Mouse (Mus musculus): ENCODE measurements around the gene Ankrd11. TPM values are rescaled to one million over a fixed set of nuclear protein-coding genes. Genes with fewer than 3 reads are reported as not detected.
A peak's percentile ranks its signal among the peaks of the same experiment; 100 is the strongest.

Gene Ankrd11
- polyA plus RNA-seq, 1 experiment, result 99.7 TPM

DNA sequence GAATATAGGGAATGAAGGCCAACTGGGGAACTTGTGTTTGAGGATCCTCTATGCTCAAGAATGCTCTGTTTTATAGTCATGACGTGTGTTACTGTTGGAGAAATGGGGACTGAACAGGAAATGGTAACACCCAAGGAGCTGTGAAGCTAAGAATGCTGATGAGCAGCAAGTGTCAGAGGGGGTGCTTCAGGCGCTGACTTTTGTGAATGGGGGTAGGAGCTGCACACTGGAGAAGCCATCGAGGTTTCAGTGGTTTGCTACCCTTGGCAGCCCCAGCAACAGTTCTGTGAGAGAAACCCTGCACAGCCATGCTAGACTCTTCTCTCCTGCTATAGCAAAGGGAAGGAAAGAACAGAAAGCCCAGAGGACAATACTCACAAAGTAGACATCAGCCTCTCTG is 129.9 kb downstream of the Ankrd11 start:
- Histone ChIP-seq H3K27ac (ENCODE audit: insufficient read depth, low read length) (no peak overlapping the region), H3K4me3 (ENCODE audit: insufficient read depth, low read length) (no peak overlapping the region), H3K4me1 (ENCODE audit: control insufficient read depth, insufficient read depth, low read length) (peaks cover 5% of the 10 kb centered on the region)
- TF ChIP-seq CTCF (IDR thresholded peaks at IDR 0.05; ENCODE audit: extremely low read depth, insufficient read depth, low read length) (no peak), POLR2A (IDR thresholded peaks at IDR 0.05; ENCODE audit: extremely low read depth, insufficient read depth, low read length) (no peak)

DNA sequence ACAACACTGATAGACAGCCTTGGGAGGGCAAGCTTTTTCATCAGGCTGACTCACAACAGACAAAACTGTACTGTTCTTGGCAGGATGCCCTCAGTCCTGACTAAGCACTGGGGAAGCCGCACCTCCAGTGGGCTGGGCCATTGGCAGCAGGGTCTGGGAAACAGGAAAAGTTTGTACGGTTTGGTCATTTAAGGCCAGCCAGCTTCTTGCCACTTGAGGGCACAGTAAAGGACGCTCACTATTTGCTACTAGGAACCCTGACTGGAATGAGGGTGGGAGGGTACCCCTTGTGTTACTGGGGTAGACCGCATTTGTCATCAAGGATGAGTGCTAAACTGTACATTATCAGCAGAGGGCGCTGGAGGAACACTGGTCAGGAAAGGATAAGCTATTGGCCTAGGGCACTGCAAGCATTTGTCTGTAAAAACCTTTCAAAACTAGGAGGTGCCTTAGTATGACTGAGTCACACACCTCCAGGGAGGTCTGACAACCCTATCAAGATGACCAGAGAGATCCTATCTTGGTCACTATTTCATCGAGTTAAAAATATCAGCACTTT is 135.5 kb downstream of the Ankrd11 start:
- Histone ChIP-seq H3K4me3 (ENCODE audit: insufficient read depth, low read length) (no peak overlapping the region), H3K27ac (ENCODE audit: insufficient read depth, low read length) (peak overlapping the region; percentile 31), H3K4me1 (ENCODE audit: control insufficient read depth, insufficient read depth, low read length) (peaks cover 12% of the 10 kb centered on the region)
- TF ChIP-seq POLR2A (IDR thresholded peaks at IDR 0.05; ENCODE audit: extremely low read depth, insufficient read depth, low read length) (no peak), CTCF (IDR thresholded peaks at IDR 0.05; ENCODE audit: extremely low read depth, insufficient read depth, low read length) (peak; percentile 93)

GRCm38 (mm10) chr8:122905346-122905745 is 136.7 kb downstream of the Ankrd11 start:
- no peak for TF ChIP-seq CTCF (IDR thresholded peaks at IDR 0.05; ENCODE audit: extremely low read depth, insufficient read depth, low read length)
- no peak for TF ChIP-seq POLR2A (IDR thresholded peaks at IDR 0.05; ENCODE audit: extremely low read depth, insufficient read depth, low read length)
- Histone ChIP-seq H3K4me1 (ENCODE audit: control insufficient read depth, insufficient read depth, low read length) (peaks cover 18% of the 10 kb centered on the region), H3K27ac (ENCODE audit: insufficient read depth, low read length) (no peak overlapping the region), H3K4me3 (ENCODE audit: insufficient read depth, low read length) (no peak overlapping the region)

GRCm38 (mm10) chr8:122904496-122904895 is 137.6 kb downstream of the Ankrd11 start:
- Histone ChIP-seq H3K27ac (ENCODE audit: insufficient read depth, low read length) (no peak overlapping the region), H3K4me3 (ENCODE audit: insufficient read depth, low read length) (no peak overlapping the region), H3K4me1 (ENCODE audit: control insufficient read depth, insufficient read depth, low read length) (peaks cover 18% of the 10 kb centered on the region)
- TF ChIP-seq CTCF (IDR thresholded peaks at IDR 0.05; ENCODE audit: extremely low read depth, insufficient read depth, low read length) (no peak), POLR2A (IDR thresholded peaks at IDR 0.05; ENCODE audit: extremely low read depth, insufficient read depth, low read length) (no peak)

- Histone ChIP-seq H3K4me1 (ENCODE audit: control insufficient read depth, insufficient read depth, low read length) (peaks cover 18% of the 10 kb centered on the region), H3K4me3 (ENCODE audit: insufficient read depth, low read length) (no peak overlapping the region), H3K27ac (ENCODE audit: insufficient read depth, low read length) (no peak overlapping the region)
- TF ChIP-seq POLR2A (IDR thresholded peaks at IDR 0.05; ENCODE audit: extremely low read depth, insufficient read depth, low read length) (no peak), CTCF (IDR thresholded peaks at IDR 0.05; ENCODE audit: extremely low read depth, insufficient read depth, low read length) (no peak)
Observed at GRCm38 (mm10) chr8:122903002-122903401, 139.1 kb downstream of the Ankrd11 start.

DNA sequence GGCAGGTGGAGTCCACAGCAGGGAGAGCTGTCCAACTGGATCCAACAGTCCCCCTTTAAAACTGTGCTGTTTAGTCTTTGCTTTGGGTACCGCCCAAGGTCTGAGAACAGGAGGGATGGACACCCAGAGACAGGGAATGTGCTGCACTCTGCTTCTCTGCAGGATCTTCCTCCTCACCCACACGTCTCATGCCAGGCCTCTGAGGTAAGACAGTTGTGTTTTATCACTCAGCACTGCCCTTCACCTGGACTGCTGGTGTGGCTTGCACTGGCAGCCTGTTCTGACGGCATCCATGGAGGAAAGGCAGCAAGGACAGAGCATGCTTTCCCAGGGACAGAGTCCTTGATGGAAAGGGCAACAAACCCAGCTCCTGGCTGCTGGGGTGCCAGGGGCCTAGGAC is 139.5 kb downstream of the Ankrd11 start:
- TF ChIP-seq POLR2A (IDR thresholded peaks at IDR 0.05; ENCODE audit: extremely low read depth, insufficient read depth, low read length) (no peak), CTCF (IDR thresholded peaks at IDR 0.05; ENCODE audit: extremely low read depth, insufficient read depth, low read length) (no peak)
- Histone ChIP-seq H3K4me1 (ENCODE audit: control insufficient read depth, insufficient read depth, low read length) (peaks cover 18% of the 10 kb centered on the region), H3K27ac (ENCODE audit: insufficient read depth, low read length) (no peak overlapping the region), H3K4me3 (ENCODE audit: insufficient read depth, low read length) (no peak overlapping the region)

GRCm38 (mm10) chr8:122901892-122902515 is 140.1 kb downstream of the Ankrd11 start:
- Histone ChIP-seq H3K27ac (ENCODE audit: insufficient read depth, low read length) (no peak overlapping the region), H3K4me3 (ENCODE audit: insufficient read depth, low read length) (no peak overlapping the region), H3K4me1 (ENCODE audit: control insufficient read depth, insufficient read depth, low read length) (peaks cover 18% of the 10 kb centered on the region)
- TF ChIP-seq POLR2A (IDR thresholded peaks at IDR 0.05; ENCODE audit: extremely low read depth, insufficient read depth, low read length), result no peak
- no peak for TF ChIP-seq CTCF (IDR thresholded peaks at IDR 0.05; ENCODE audit: extremely low read depth, insufficient read depth, low read length)

GRCm38 (mm10) chr8:122901476-122901875 is 140.6 kb downstream of the Ankrd11 start:
- Histone ChIP-seq H3K4me1 (ENCODE audit: control insufficient read depth, insufficient read depth, low read length) (peaks cover 18% of the 10 kb centered on the region), H3K27ac (ENCODE audit: insufficient read depth, low read length) (no peak overlapping the region), H3K4me3 (ENCODE audit: insufficient read depth, low read length) (no peak overlapping the region)
- TF ChIP-seq POLR2A (IDR thresholded peaks at IDR 0.05; ENCODE audit: extremely low read depth, insufficient read depth, low read length) (no peak), CTCF (IDR thresholded peaks at IDR 0.05; ENCODE audit: extremely low read depth, insufficient read depth, low read length) (no peak)

DNA sequence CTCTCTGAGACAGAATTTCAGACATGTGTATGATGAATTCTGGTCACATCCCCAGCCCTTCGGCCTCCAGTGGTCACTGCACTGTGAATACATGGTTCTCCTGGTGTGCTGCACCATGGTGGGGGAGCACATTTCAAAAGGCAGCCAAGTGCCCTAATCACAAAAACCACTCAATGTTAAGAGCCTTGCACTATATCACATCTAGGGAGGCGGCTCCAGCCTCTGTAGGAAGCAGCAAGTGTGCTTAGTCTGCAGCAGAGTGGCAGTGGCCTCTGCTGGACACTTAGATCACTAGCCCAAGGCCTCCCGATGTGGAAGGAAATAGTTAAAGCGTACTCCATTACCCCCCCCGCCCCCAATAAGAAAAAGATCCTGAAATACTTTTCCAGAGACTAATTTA is 143.0 kb downstream of the Ankrd11 start:
- Histone ChIP-seq H3K4me3 (ENCODE audit: insufficient read depth, low read length) (no peak overlapping the region), H3K4me1 (ENCODE audit: control insufficient read depth, insufficient read depth, low read length) (peaks cover 12% of the 10 kb centered on the region), H3K27ac (ENCODE audit: insufficient read depth, low read length) (no peak overlapping the region)
- no peak for TF ChIP-seq POLR2A (IDR thresholded peaks at IDR 0.05; ENCODE audit: extremely low read depth, insufficient read depth, low read length)
- TF ChIP-seq CTCF (IDR thresholded peaks at IDR 0.05; ENCODE audit: extremely low read depth, insufficient read depth, low read length), result no peak

GRCm38 (mm10) chr8:122898473-122898872 is 143.6 kb downstream of the Ankrd11 start:
- TF ChIP-seq POLR2A (IDR thresholded peaks at IDR 0.05; ENCODE audit: extremely low read depth, insufficient read depth, low read length) (no peak), CTCF (IDR thresholded peaks at IDR 0.05; ENCODE audit: extremely low read depth, insufficient read depth, low read length) (no peak)
- peaks cover 12% of the 10 kb centered on the region for H3K4me1 ChIP-seq (ENCODE audit: control insufficient read depth, insufficient read depth, low read length)
- no peak overlapping the region for H3K27ac ChIP-seq (ENCODE audit: insufficient read depth, low read length)
- H3K4me3 ChIP-seq (ENCODE audit: insufficient read depth, low read length), result no peak overlapping the region

Measured in cortical plate, adult 2 months (tissue).